Mouse (Mus musculus) v-Abl transformed pro-B cells (cell line): ENCODE measurements around the gene Gabrq.

Source experiments
- in situ Hi-C, 2 experiments: fragments of 400-800 bp; cut with MboI; formaldehyde crosslinking; loops; one replicate each; pipeline ENCODE4 v1.15.1; 2025; ENCODE audit not compliant: unreplicated experiment in 2 of 2

The Gabrq gene

DNA sequence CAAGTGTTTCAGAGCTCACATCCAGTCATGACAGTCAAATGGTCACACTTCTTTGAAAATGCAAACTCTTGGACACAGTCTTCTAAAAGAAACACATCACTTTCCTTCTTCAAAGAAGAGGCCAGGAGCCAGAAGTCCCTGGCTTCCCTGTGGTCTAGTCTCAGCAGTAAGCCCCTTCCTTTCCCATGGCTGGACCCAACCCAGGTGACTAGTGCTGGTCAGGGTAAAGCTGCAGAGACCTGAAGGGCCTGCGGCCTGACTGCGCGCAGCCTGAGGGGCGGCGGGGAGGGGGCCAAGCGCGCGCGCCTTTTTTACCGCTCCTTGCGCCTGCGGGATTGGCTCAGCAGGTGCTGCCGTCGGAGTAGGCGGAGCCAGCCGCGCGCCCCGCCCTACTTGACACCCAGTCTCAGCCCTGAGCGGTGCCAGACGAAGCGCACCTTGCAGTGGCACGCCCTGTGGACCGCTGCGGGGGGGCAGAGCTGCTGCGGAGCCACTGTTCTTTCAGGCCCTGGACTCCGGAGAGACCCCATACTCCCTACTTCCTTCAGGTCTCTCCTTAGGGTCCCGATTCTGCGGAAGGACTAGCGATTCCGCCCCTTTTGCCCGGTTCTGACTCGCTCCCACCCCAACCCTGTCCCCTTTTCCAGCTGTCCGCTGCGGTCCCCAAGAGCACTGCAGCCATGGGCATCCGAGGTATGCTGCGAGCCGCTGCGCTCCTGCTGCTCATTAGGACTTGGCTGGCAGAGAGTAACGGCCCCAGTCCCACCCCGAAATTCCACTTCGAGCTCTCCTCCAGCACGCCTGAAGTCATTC lies at the start of gene Gabrq:
TSS of gene Gabrq (plus strand) at position 403 of the 813 bp plus-strand sequence.
- in situ Hi-C loops = loop anchor here in 1 of 2 experiments (5.0 to 25.0 kb wide), 2 partner anchors 888 to 1178 kb away; no protein-coding TSS in a partner anchor

DNA sequence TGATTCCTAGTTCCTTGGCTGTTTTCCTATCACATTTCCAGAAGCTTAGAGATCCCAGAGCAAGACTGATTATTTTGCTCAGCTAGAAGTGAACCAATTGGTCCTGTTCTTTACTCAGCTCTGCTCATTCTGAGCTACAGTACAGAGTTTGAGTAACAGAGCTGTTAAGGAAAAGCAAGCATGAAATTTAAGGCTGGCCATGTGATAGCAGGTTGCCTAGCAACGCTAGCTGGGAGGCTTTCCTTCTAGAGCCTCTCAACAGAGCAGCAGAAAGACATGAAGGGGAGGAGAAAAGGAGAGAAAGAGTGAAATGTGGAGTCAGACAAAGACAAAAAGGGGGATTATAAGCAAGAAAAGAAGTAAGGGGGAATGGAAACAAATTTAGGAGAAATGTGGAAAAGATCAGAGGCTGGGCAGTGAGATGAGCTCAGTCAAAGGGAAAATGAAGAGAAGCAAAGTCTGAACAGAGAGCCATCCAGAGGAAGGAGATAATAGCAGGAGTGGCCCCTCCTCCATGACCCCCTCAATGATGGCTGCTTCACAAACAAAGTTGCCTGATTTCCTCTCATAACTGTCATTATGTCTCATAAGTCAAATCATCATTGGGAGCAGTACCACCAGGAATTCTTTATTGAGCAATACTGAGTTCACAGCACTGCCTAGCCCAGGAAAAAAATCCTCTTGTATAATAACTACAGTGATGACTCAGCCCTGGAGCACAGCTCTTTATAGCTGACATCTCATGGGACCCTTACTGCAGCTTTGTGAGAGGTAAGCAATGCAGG lies 36.0 kb upstream of the Gabrq start:
- in situ Hi-C loops = no loop called here

DNA sequence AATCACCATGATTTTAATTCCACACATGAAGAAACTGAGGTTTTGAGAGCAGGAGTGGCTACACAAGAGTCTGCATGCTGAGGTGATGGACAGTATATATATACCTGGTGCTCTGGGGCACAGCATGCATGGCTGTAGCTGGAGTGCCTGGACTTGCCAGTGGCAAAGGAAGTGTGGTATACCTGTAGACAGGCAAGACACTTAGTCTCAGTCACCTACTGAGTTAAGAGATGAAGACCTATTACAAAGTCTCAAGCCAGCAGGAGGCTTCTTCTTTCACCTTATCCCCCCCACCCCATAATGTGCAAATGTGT lies 35.5 kb upstream of the Gabrq start:
- in situ Hi-C loops = no loop called here

DNA sequence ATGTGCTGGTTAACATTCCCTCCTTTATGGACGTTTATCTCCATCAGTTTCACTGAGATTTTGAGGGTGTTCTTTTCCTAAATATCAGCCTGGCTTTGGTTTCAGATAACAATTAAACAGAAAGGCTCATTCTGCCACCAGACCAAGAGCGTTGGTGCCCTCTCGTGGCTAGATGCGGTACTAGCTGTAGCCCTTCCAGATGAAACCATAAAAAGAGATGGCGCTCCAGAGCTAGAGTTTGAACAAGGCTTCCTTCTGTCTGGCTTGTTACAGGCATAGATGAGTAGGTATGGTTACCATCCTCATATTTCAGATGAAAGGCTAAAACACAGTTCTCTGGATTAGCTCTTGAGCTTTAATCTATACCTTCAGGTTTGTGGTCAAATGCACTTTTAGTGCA lies 5.4 kb upstream of the Gabrq start:
- in situ Hi-C loops = loop anchor here (10.0 to 25.0 kb wide), 2 partner anchors 882 to 1165 kb away; no protein-coding TSS in a partner anchor

DNA sequence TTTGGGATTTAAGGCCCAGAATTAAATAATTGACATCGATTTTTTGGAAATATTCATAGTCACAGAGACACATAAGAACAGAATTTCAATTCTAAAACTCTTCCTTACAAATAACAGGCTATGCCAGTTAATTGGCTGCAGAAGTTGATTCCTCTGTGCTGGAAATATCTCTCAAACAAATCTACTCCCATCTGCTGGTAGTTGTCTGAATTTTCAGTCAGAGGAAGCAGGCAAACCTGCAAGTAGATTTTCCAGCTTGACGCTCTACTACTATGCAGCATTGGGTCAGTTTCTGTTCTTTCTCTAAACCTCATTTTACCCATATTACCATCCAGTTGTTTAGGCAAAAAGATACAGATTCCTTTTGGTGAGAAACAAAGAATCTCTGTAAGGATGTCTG lies 1.7 kb upstream of the Gabrq start:
- in situ Hi-C loops = loop anchor here in 1 of 2 experiments (5.0 to 25.0 kb wide), 2 partner anchors 886 to 1176 kb away; no protein-coding TSS in a partner anchor

DNA sequence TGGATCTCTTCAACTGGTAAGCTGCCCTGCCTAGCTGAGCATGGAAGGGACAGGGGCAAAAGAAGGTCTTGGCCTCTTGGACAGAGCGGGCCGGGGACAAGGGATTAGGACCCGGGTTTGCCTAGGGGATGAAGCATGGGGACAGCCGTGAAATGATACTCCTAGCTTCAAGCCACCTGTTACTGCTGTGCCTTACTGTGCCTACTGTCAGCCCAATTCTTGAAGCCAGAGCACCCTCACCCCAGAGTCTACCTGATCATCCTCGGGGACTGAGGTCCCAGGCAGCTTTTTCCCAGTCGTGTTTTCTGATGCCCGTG lies 569 bp downstream of the Gabrq start:
- in situ Hi-C loops = no loop called here
